Mouse (Mus musculus) gastrocnemius, adult 2 months (tissue): ENCODE results near the gene Slc22a13. TPM values are rescaled to one million over a fixed set of nuclear protein-coding genes. Genes with fewer than 3 reads are reported as not detected.

Experiments used
- DNase-seq: peaks from one replicate; pipeline ENCODE4 v3.0.0; 2022
- H3K27ac ChIP-seq: fragments of 200-600 bp; 2 replicates; pipeline ENCODE4 v1.8.1; 2022; ENCODE audit warnings: mild to moderate bottlenecking
- H3K4me3 ChIP-seq: fragments of 200-600 bp; 2 replicates; pipeline ENCODE4 v1.8.1; 2022; ENCODE audit warnings: mild to moderate bottlenecking, moderate library complexity
- CTCF ChIP-seq: fragments of 200-600 bp; IDR thresholded peaks from 2 replicates; pipeline ENCODE4 v1.8.1; 2022; ENCODE audit warnings: antibody characterized with exemption, mild to moderate bottlenecking, moderate library complexity
- intact Hi-C: fragments of 180-260 bp; cut with DNase I; formaldehyde crosslinking; loops from one replicate; pipeline ENCODE4 v1.15.1; 2025
- total RNA-seq, 2 experiments: library from RNA; stranded (reverse); gene quantifications; 2 replicates each; pipeline ENCODE4 v1.2.3; 2021

Slc22a13 gene
- total RNA-seq, 2 experiments from 2014 or later: not detected

DNA sequence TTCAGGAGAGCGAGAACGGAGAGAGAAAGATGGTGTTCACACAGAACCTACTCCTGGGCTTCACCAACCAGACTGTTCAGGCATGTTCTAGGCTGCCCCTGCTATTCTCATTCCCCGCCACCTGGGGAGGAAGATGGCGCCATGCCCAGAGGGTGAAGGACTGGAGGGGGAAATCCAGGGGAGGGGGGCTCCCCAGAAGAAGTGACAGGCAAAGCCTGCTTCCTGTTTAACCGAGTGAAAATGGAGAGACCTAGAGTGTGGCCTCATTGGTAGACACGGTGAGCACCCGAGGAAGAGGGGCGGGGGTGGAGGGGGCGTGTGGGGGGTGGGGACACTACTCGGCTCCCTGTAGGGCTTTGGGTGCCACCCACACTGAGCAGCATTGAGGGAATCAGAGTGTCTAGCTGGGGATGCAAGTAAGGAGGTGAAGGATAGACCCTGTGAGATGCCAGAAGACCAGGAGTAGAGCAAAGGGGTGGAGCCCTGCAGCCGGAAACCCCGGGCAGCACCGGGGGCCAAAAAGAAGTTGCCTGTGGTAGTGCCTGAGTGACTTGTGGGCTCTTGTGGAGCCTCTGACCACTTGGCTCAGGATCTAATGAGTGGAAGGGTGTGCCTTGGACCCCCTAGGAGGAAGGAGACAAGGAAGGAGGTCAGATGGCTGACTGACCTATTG lies 62.7 kb downstream of the Slc22a13 start:
- no peak overlapping the region for H3K4me3 ChIP-seq
- intact Hi-C loops: no loop called here
- DNase-seq: no peak
- H3K27ac ChIP-seq: no peak overlapping the region
- no peak for TF ChIP-seq CTCF

DNA sequence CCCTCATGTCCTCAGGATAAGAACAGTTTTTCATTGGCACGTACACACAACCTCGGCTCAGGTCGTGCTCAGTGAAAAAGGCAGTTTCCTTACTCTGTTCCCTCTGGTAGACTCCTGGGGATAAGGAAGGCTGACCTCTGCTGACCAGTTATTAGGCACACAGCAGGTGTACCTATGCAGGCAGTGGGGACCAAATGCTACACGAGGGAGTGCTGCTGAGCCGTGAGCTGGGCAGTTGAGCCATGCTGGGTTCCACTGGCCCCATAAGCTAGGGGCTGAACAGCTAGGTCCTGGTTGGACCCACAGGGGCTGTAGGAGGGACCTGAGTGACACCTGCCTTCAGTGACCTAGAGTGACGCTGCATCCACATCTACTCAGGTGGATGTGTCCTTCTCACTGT lies 63.3 kb downstream of the Slc22a13 start:
- Histone ChIP-seq H3K4me3 (no peak overlapping the region), H3K27ac (no peak overlapping the region)
- intact Hi-C loops: no loop called here
- no peak for TF ChIP-seq CTCF
- DNase-seq: no peak

DNA sequence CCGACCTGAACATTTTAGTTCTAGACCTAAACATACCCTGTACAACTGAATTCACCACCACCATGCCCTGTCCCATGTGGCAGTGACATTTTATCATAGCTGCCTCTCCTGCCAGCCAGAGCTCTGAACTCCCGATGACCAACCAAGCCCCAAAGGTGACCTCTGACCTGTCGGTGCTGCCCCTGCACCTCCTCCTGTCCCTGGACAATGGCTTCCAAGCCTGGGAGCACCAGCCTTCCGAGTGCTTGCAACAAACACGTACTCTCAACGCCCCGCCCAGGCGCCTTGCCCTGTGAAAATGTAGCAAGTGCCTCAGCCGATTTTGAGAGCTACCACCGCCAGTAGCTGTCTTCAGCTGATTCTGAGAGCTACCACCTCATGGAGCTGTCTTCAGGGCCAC lies 63.8 kb downstream of the Slc22a13 start:
- Histone ChIP-seq H3K27ac (no peak overlapping the region), H3K4me3 (no peak overlapping the region)
- DNase-seq: no peak
- no peak for TF ChIP-seq CTCF
- intact Hi-C loops: no loop called here

DNA sequence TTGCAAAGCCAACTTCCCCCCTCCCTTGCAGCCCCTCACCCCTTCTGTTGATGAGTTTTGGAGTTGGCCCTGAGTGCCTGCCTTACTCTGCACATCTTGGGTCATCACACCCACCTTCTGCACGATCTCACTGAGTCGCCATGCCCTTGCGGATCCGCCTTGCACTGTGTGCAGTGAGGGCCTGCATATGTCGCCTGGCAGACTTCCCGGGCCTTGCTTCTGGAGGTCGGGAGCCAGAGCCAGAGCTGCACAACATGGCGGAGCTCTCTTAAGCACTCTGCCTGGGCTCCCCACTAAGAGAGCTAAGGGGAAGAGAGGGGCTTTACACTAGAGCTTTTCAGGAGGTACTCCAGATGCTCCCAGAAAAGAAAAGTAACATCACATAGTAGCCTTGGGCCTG lies 64.2 kb downstream of the Slc22a13 start:
- no peak for TF ChIP-seq CTCF
- intact Hi-C loops: no loop called here
- DNase-seq: no peak
- H3K4me3 ChIP-seq: no peak overlapping the region
- no peak overlapping the region for H3K27ac ChIP-seq

DNA sequence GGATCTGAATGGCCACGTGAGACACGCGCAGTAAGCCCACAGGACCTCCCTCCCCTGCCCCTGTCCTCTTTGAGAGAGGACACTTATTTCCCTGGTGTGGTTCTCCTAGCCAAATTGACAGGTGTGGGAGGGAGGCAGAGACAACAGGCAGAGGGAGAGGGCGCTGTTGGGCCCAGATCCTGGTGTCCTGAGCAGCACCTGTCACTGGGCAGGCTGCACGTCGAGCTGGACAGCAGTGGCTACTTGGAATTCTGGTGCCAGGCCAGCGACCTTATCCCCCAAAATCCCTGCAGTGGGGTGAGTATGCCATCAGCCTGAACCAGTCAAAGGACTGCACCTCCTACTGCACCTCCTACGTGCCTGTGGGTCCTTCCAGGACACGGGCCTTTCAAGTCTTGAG lies 65.5 kb downstream of the Slc22a13 start:
- Histone ChIP-seq H3K27ac (no peak overlapping the region), H3K4me3 (no peak overlapping the region)
- no peak; the same call in 1 of the 2 replicates for TF ChIP-seq CTCF
- intact Hi-C loops: no loop called here
- DNase-seq: no peak

Other genes starting within 250 kb of the Slc22a13 start
- under 1 TPM in 1 of 2 experiments, not detected in 1; 0.45 TPM for gene Vill, start 156.3 kb downstream of the Slc22a13 start, total RNA-seq
- gene Plcd1, start 115.6 kb downstream of the Slc22a13 start, total RNA-seq: 1 to 10 TPM; 7.6 to 9.6 TPM
- not detected for gene Dlec1, start 106.6 kb downstream of the Slc22a13 start, total RNA-seq
- gene Acaa1b, start 52.0 kb downstream of the Slc22a13 start, total RNA-seq: under 1 TPM; 0.46 to 0.84 TPM
- not detected for gene Gm47289, start 49.9 kb downstream of the Slc22a13 start, total RNA-seq
- gene Oxsr1, start 113.3 kb upstream of the Slc22a13 start, total RNA-seq: 10 to 100 TPM; 55.9 to 64.1 TPM
- 10 to 100 TPM; 31.1 to 42.3 TPM for gene Acaa1a, start 130.6 kb upstream of the Slc22a13 start, total RNA-seq
- gene Myd88, start 132.3 kb upstream of the Slc22a13 start, total RNA-seq: 1 to 10 TPM; 4.3 to 5.0 TPM
- gene Xylb, start 148.3 kb upstream of the Slc22a13 start, total RNA-seq: under 1 TPM; 0.13 to 0.14 TPM
- gene Slc22a14, start 156.5 kb upstream of the Slc22a13 start, total RNA-seq: not detected
- gene Acvr2b, start 193.0 kb upstream of the Slc22a13 start, total RNA-seq: 10 to 100 TPM; 14.5 to 20.6 TPM
- gene Exog, start 235.8 kb upstream of the Slc22a13 start, total RNA-seq: 1 to 10 TPM; 1.6 to 2.3 TPM